Comparison of ENCODE assay signal across 8 mouse cellular contexts in the genomic region with DNA sequence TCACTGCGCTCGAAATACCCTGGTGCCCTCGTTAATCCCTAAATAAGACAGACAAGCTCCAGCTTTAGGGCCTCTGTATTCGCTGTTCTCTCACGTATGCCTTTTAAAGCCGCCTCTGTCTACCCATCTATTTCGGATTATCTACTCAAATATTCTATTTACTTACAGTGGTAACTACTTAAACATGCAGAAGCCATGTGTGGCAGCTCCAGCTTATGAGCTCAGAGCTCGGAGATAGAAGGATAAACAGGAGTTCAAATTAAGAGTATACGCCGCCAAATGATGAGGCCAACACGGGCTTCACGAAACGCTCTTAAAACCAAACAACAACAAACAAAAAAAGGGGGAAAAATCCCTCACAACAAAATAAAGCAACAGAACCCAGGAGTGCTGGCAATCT. TPM values are rescaled to one million over a fixed set of nuclear protein-coding genes. Genes with fewer than 3 reads are reported as not detected.
A peak's percentile ranks its signal among the peaks of the same experiment; 100 is the strongest.
DNase-seq lines count a peak whose midpoint lies in the region; ATAC-seq lines count a peak whose summit lies in the region.

No protein-coding gene starts in this region.

- WGBS in heart, embryonic 15.5 days = 2% methylated on average over 13 of the region's 13 CpGs
- 5% methylated on average over 13 of the region's 13 CpGs for WGBS in hindbrain, embryonic 12.5 days
- WGBS in midbrain, embryonic 10.5 days = 2% methylated on average over 13 of the region's 13 CpGs

- H3K9me3 ChIP-seq in heart, embryonic 15.5 days (replicated peaks) = no peaks in the 10 kb centered on the region
- no peaks in the 10 kb centered on the region for H3K9me3 ChIP-seq in hindbrain, embryonic 12.5 days (replicated peaks)
- H3K9me3 ChIP-seq in midbrain, embryonic 10.5 days (replicated peaks) = no peaks in the 10 kb centered on the region

- intact Hi-C loops in heart, postnatal 10 days (cut with DNase I) = loop anchor here (2.0 to 5.0 kb wide), 2 partner anchors 50 to 91 kb away; a partner anchor contains a TSS

- peak overlapping the region; percentile 86 for H3K27ac ChIP-seq in heart, embryonic 15.5 days
- H3K27ac ChIP-seq in hindbrain, embryonic 12.5 days = peak overlapping the region; percentile 58; the same call in 1 of the 2 replicates
- H3K27ac ChIP-seq in midbrain, embryonic 10.5 days (replicated peaks) = peak overlapping the region; percentile 91

- ATAC-seq in heart, embryonic 15.5 days (replicated peaks; ENCODE audit: insufficient number of reproducible peaks, insufficient read depth, low FRiP score, low read depth) = no peak
- ATAC-seq in hindbrain, embryonic 12.5 days (ENCODE audit: low FRiP score) = peak; percentile 23

- H3K4me2 ChIP-seq in heart, embryonic 15.5 days = peak overlapping the region; percentile 64
- peak overlapping the region; percentile 77 for H3K4me2 ChIP-seq in hindbrain, embryonic 12.5 days (replicated peaks)

- no peak for DNase-seq in heart, postnatal 10 days
- peak; percentile 62 for DNase-seq in Muller cell, postnatal 12 days (ENCODE audit: inconsistent ontology term)
- no peak for DNase-seq in midbrain, embryonic 10.5 days (ENCODE audit: low spot score)
- no peak for DNase-seq in thymus, postnatal 10 days (ENCODE audit: low spot score in 2 of 2)
- DNase-seq in layer of hippocampus, adult 9-10 months (ENCODE audit: low spot score) = no peak
- DNase-seq in adrenal gland, adult 18-20 months (ENCODE audit: low spot score in 2 of 2) = no peak

- peaks cover 10% of the 10 kb centered on the region; the same call in 1 of the 2 replicates for H3K4me1 ChIP-seq in heart, embryonic 15.5 days (replicated peaks)
- peaks cover 10% of the 10 kb centered on the region for H3K4me1 ChIP-seq in hindbrain, embryonic 12.5 days
- peaks cover 14% of the 10 kb centered on the region for H3K4me1 ChIP-seq in midbrain, embryonic 10.5 days

- peak overlapping the region; percentile 87 for H3K4me3 ChIP-seq in heart, embryonic 15.5 days
- H3K4me3 ChIP-seq in hindbrain, embryonic 12.5 days = peak overlapping the region; percentile 64
- peak overlapping the region; percentile 84 for H3K4me3 ChIP-seq in midbrain, embryonic 10.5 days

- no peaks in the 10 kb centered on the region for H3K27me3 ChIP-seq in heart, embryonic 15.5 days
- H3K27me3 ChIP-seq in hindbrain, embryonic 12.5 days = peaks cover 11% of the 10 kb centered on the region
- H3K27me3 ChIP-seq in midbrain, embryonic 10.5 days (ENCODE audit: low read depth, poor library complexity, severe bottlenecking) = peaks cover 55% of the 10 kb centered on the region

- H3K36me3 ChIP-seq in heart, embryonic 15.5 days = peaks cover 8% of the 10 kb centered on the region
- peaks cover 6% of the 10 kb centered on the region; the same call in 1 of the 2 replicates for H3K36me3 ChIP-seq in hindbrain, embryonic 12.5 days
- H3K36me3 ChIP-seq in midbrain, embryonic 10.5 days = peaks cover 23% of the 10 kb centered on the region

- H3K9ac ChIP-seq in heart, embryonic 15.5 days = peak overlapping the region; percentile 82
- peak overlapping the region; percentile 68 for H3K9ac ChIP-seq in hindbrain, embryonic 12.5 days

RNA-seq across cellular contexts. Expression of a gene that starts 0.5 kb away (rescaled TPM):
- 26.6 and 27.0 TPM in 2 replicates for polyA plus RNA-seq in heart, embryonic 15.5 days (2015; fragmentation: Nextera tagmentation; extraction: Ambion mirVana)
- total RNA-seq in heart, postnatal 10 days (2021) = 10 to 100 TPM; 20.6 to 22.4 TPM
- 23.4 and 26.2 TPM in 2 replicates for polyA plus RNA-seq in hindbrain, embryonic 12.5 days (2016; fragmentation: Nextera tagmentation; extraction: Ambion mirVana)
- 24.2 and 25.6 TPM in 2 replicates for polyA plus RNA-seq in midbrain, embryonic 10.5 days (2016; fragmentation: Nextera tagmentation; extraction: Ambion mirVana)
- total RNA-seq in adrenal gland, adult 18-20 months (2021) = 10 to 100 TPM; 36.3 to 41.8 TPM

RNA-seq across cellular contexts. Expression of a gene that starts 12.2 kb away (rescaled TPM):
- polyA plus RNA-seq in heart, embryonic 15.5 days (2015; fragmentation: Nextera tagmentation; extraction: Ambion mirVana) = 2.9 and 3.3 TPM in 2 replicates
- under 1 TPM; 0.36 to 0.89 TPM for total RNA-seq in heart, postnatal 10 days (2021)
- 4.2 and 4.9 TPM in 2 replicates for polyA plus RNA-seq in hindbrain, embryonic 12.5 days (2016; fragmentation: Nextera tagmentation; extraction: Ambion mirVana)
- polyA plus RNA-seq in midbrain, embryonic 10.5 days (2016; fragmentation: Nextera tagmentation; extraction: Ambion mirVana) = 5.1 TPM in 2 replicates
- total RNA-seq in adrenal gland, adult 18-20 months (2021) = under 1 TPM; 0.36 to 0.45 TPM

RNA-seq across cellular contexts. Expression of a gene that starts 15.3 kb away (rescaled TPM):
- 1.4 and 1.5 TPM in 2 replicates for polyA plus RNA-seq in heart, embryonic 15.5 days (2015; fragmentation: Nextera tagmentation; extraction: Ambion mirVana)
- under 1 TPM; 0.57 to 0.77 TPM for total RNA-seq in heart, postnatal 10 days (2021)
- polyA plus RNA-seq in hindbrain, embryonic 12.5 days (2016; fragmentation: Nextera tagmentation; extraction: Ambion mirVana) = 2.5 and 2.7 TPM in 2 replicates
- 1.7 and 2.3 TPM in 2 replicates for polyA plus RNA-seq in midbrain, embryonic 10.5 days (2016; fragmentation: Nextera tagmentation; extraction: Ambion mirVana)
- total RNA-seq in adrenal gland, adult 18-20 months (2021) = 1 to 10 TPM in 1 of 2 experiments, under 1 TPM in 1; 0.76 to 1.5 TPM

RNA-seq across cellular contexts. Expression of a gene that starts 25.7 kb away (rescaled TPM):
- 1.4 and 2.2 TPM in 2 replicates for polyA plus RNA-seq in heart, embryonic 15.5 days (2015; fragmentation: Nextera tagmentation; extraction: Ambion mirVana)
- 1 to 10 TPM; 1.7 to 2.4 TPM for total RNA-seq in heart, postnatal 10 days (2021)
- 6.8 and 7.0 TPM in 2 replicates for polyA plus RNA-seq in hindbrain, embryonic 12.5 days (2016; fragmentation: Nextera tagmentation; extraction: Ambion mirVana)
- polyA plus RNA-seq in midbrain, embryonic 10.5 days (2016; fragmentation: Nextera tagmentation; extraction: Ambion mirVana) = 5.0 and 5.3 TPM in 2 replicates
- total RNA-seq in adrenal gland, adult 18-20 months (2021) = 1 to 10 TPM; 2.2 to 2.6 TPM

RNA-seq across cellular contexts. Expression of a gene that starts 26.2 kb away (rescaled TPM):
- polyA plus RNA-seq in heart, embryonic 15.5 days (2015; fragmentation: Nextera tagmentation; extraction: Ambion mirVana) = not detected in 2 replicates
- total RNA-seq in heart, postnatal 10 days (2021) = not detected
- polyA plus RNA-seq in hindbrain, embryonic 12.5 days (2016; fragmentation: Nextera tagmentation; extraction: Ambion mirVana) = not detected in 2 replicates
- not detected in 2 replicates for polyA plus RNA-seq in midbrain, embryonic 10.5 days (2016; fragmentation: Nextera tagmentation; extraction: Ambion mirVana)
- total RNA-seq in adrenal gland, adult 18-20 months (2021) = not detected
